Mouse (Mus musculus): ENCODE measurements at regions not wholly inside any gene's neighbourhood (a gene's known extent, or its start where the extent isn't known, plus 50 kb on each side); places are given as distances from the start of the nearest gene placed in this dataset.
"Not testable (repeated sequence)": the region's sequence is repeated elsewhere in the genome, so short reads cannot be mapped to it uniquely, and the experiment has no call there.

DNA sequence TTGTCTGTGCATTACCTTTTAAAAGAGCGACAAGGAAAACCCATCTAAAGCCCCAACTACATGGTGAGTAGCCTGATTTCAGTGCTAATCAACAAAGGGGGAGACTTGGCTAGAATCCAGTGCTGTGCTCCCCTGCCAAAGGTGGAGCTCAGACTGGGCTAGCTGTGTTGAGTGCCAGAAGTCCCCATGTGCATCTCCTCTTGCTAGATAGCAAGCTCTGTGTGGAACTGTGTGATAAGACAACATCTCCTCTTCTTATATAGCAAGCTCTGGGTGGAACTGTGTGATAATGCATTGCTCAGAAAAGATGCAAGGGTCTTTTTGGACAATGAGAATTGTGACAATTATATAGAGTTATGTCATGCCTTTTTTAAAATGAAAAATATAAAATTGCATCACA, 741.4 kb downstream of the Adam6a start:
- in situ Hi-C loops (cut with MseI, MboI): no loop called here

- in situ Hi-C loops (cut with MseI, MboI): no loop called here
These were observed 743.3 kb downstream of the Adam6a start for GRCm38 (mm10) chr12:114287041-114287440.

- in situ Hi-C loops (cut with MseI, MboI): no loop called here
These were observed 747.4 kb downstream of the Adam6a start for GRCm38 (mm10) chr12:114291083-114291482.

DNA sequence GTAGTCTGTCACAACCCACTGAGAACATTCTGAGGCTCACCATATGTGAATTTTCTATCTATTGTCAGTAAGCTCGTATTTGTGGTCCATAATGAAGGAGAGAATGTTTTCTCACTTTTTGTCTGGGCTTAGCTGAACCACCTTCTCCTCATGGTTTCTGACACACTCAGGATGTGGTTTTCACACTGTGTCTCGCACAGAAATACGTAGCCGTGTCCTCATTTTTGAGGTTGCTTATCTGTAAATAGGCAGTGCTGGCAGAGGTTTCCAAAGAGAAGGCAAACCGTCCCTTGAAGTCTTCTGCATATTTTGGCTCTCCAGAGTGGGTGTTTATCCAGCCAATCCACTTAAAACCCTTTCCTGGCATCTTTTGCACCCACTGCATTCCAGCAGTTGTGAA, 756.1 kb downstream of the Adam6a start:
- in situ Hi-C loops (cut with MseI, MboI): no loop called here

DNA sequence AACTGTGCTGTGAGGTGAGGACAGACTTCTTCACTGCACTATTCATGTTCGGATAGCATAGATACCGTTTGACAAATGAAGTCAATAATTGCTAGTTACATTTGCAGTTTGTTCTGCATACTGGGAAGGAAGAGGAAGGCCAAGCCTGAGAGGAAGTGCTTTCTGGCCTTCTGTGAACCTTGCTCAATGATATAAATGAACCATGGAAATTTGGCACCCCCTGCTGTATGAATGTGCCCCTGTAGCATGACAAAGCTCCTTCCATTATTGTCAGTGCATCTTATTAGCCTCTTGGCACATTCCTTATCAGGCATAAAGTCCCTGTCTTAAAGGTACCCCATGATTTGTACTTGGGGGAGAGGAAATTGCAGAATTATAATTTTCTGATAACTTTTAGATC, 758.0 kb downstream of the Adam6a start:
- in situ Hi-C loops (cut with MseI, MboI): no loop called here

- in situ Hi-C loops (cut with MseI, MboI): no loop called here
These were observed 788.8 kb downstream of the Adam6a start for GRCm38 (mm10) chr12:114332552-114332951.

GRCm38 (mm10) chr12:114366276-114366675, 822.6 kb downstream of the Adam6a start:
- in situ Hi-C loops (cut with MseI, MboI): no loop called here

- in situ Hi-C loops (cut with MseI, MboI): not testable (repeated sequence)
These were observed 835.1 kb downstream of the Adam6a start for GRCm38 (mm10) chr12:114378696-114379350.

GRCm38 (mm10) chr12:114391447-114391846, 847.7 kb downstream of the Adam6a start:
- in situ Hi-C loops (cut with MseI, MboI): no loop called here

DNA sequence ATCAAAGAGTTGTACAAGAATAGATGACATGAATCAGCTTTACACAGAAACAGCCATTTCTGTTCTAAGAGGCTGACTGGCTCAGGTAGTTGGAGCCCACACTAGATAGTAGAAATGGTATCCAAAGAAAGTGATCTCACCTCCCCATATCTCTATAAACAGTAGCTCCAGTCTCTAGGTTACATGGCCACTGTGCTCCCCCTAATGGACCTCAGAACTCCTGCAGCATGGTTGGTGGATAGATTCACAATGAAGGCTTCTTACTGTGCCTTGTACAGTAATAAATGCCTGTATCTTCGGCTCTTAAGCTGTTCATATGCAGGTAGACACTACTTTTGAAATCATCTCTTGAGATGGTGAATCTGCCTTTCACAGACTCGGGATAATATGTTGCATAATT, 862.5 kb downstream of the Adam6a start:
- in situ Hi-C loops (cut with MseI, MboI): loop anchor here (25.0 kb wide), 1 partner anchor 431 kb away; no protein-coding TSS in a partner anchor

- in situ Hi-C loops (cut with MseI, MboI): no loop called here
These were observed 890.8 kb downstream of the Adam6a start for GRCm38 (mm10) chr12:114434529-114434928.

DNA sequence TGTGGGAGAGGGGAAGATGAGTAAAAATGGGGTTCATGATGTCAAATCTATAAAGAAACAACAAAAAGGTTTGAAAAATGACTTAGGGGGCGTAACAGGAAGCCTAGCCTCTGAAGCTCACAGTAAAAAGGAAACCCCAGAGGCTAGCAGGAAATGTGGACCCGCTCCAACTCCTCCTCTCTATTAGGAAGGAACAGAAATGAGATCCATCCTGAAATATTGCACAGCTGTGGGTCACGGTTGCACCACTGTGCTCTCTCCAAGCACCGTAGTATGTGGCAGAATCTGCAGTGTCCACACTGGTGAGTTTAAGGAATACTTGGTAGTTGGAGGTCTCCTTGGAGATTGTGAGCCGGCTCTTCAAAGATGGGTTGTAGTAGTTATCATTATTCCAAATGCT, 918.3 kb downstream of the Adam6a start:
- in situ Hi-C loops (cut with MseI, MboI): no loop called here

- in situ Hi-C loops (cut with MseI, MboI): no loop called here
These were observed 918.9 kb downstream of the Adam6a start for GRCm38 (mm10) chr12:114462566-114462965.

GRCm38 (mm10) chr12:114468857-114469256, 925.1 kb downstream of the Adam6a start:
- in situ Hi-C loops (cut with MseI, MboI): no loop called here

DNA sequence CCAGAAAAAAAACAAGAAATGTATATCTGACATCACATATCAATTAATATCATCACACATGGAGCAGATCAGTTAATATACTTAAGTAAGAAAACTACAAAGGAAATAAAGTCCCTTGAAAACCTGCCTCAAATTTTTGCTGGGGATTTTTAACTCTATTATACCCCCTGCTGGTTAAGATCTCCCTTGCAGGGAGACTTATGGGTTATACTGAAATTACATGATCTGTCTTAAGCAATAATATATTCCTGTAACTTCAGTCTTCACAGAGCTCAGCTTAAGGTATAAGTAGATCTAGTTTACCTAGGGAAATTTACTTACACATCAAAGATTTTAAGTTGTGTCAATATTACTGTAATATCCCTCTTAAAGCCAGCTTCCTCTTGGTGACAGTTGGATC, 929.0 kb downstream of the Adam6a start:
- in situ Hi-C loops (cut with MseI, MboI): not testable (repeated sequence)

DNA sequence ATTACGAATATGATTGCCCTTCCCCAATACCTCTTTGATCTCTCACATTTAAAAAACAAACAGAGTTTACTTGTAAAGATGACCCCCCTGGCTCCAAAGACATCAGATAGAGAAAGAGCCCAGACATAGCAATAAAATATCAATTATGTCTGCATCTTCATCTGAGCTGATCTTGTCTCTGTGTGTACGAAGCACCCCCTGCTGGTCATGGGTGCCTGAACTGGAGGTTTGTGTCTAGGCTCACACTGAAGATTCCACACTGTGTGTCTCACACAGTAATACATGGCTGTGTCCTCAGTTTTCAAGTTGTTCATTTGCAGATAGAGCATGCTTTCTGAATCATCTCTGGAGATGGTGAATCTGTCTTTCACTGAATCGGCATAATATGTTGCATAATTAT, 935.0 kb downstream of the Adam6a start:
- in situ Hi-C loops (cut with MseI, MboI): loop anchor here (5.0 kb wide), 1 partner anchor 44 kb away; no protein-coding TSS in a partner anchor

GRCm38 (mm10) chr12:114493500-114494031, 949.9 kb downstream of the Adam6a start:
- in situ Hi-C loops (cut with MseI, MboI): not testable (repeated sequence)

DNA sequence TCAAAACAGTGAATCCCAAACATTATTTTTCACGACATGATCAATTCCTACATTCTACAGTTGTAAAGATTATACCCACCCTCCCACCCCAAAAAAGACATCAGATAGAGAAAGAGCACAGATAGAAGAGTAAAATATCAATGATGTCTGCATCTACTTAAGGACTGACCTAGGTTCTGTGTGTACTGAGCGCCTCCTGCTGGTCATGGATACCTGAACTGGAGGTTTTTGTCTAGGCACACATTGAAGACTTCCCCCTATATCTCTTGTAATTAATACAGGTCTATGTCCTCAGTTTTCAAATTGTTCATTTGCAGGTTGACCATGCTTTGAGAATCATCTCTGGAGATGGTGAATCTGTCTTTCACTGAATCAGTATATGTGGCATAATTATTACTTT, 952.0 kb downstream of the Adam6a start:
- in situ Hi-C loops (cut with MseI, MboI): no loop called here

DNA sequence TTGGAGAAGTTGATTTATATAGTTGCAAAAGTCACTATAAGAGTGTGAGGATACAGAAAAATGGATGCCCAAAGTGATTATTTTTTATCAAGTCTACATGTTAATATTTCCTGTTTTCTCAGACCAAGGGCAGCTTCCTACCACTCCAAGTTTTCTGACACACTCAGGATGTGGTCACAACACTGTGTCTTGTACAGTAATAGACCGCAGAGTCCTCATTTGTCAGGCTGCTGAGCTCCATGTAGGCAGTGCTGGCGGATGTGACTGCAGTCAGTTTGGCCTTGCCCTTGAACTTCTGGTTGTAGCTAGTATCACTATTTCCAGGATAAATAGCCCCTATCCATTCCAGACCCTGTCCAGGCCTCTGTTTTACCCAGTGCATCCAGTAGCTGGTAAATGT, 969.4 kb downstream of the Adam6a start:
- in situ Hi-C loops (cut with MseI, MboI): no loop called here

DNA sequence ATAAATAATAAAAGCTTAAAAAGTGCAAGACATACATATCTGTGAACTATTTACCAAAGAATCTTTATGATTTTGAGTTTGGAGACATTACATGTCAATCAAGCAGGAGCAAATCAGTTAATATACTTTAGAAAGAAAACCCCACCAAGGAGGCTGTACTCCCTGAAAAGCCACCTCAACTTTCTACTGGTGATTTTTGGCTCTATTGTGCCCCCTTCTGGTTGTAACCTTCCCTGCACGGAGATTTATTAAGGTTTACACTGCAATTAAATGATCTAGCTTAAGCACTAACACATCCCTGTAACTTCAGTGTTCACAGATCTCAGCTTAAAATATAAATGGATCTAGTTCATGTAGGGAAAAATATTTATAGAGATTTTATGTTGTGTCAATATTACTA, 998.4 kb downstream of the Adam6a start:
- in situ Hi-C loops (cut with MseI, MboI): not testable (repeated sequence)

DNA sequence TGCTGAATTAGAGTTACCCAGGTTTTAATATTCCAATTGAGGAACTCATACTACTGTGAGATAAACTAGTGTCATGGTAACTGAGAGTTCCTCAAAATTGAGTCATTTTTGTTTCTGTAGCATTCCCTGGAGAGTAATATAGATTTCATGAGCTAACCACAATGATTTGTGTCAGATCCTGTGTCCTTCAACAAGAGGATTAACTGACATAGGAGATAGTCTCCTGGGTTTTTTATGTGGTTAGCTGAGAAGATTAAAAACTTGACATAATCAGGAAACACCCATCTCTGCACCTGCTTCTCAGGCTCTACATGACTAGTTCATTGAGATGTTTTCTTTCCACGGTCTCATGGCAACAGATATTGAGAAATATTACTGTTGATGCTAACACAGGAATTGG, 1001.2 kb downstream of the Adam6a start:
- in situ Hi-C loops (cut with MseI, MboI): not testable (repeated sequence)

GRCm38 (mm10) chr12:114562440-114562839, 1018.7 kb downstream of the Adam6a start:
- in situ Hi-C loops (cut with MseI, MboI): no loop called here

- in situ Hi-C loops (cut with MseI, MboI): no loop called here
These were observed 1019.3 kb downstream of the Adam6a start for GRCm38 (mm10) chr12:114562978-114563377.

DNA sequence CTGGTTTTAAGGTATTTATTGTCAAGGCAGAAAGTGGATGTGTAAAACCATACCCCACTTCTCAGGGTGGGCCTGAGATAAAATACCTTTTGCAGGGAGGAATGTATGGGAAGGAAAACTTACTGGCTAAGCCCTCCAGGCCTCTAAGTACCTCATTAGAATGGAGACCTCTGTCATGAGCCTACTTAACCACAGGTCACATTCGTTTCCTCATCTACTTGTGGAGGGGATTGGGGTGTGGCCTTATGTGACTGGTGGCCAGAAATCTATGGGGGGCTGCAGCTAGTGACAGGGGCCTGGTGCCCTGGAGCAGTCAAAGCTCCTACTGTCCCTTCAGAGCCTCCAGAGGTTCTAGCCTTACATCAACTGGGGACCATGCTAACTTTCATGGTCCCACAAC, 1020.0 kb downstream of the Adam6a start:
- in situ Hi-C loops (cut with MseI, MboI): no loop called here
